Mouse (Mus musculus) adipocyte (in vitro differentiated cells): ENCODE data around the gene Tec.

Experiments used
- DNase-seq: peaks from one replicate; pipeline ENCODE4 v3.0.0-alpha.2; 2016; ENCODE audit warnings: low spot score

Tec gene

DNA sequence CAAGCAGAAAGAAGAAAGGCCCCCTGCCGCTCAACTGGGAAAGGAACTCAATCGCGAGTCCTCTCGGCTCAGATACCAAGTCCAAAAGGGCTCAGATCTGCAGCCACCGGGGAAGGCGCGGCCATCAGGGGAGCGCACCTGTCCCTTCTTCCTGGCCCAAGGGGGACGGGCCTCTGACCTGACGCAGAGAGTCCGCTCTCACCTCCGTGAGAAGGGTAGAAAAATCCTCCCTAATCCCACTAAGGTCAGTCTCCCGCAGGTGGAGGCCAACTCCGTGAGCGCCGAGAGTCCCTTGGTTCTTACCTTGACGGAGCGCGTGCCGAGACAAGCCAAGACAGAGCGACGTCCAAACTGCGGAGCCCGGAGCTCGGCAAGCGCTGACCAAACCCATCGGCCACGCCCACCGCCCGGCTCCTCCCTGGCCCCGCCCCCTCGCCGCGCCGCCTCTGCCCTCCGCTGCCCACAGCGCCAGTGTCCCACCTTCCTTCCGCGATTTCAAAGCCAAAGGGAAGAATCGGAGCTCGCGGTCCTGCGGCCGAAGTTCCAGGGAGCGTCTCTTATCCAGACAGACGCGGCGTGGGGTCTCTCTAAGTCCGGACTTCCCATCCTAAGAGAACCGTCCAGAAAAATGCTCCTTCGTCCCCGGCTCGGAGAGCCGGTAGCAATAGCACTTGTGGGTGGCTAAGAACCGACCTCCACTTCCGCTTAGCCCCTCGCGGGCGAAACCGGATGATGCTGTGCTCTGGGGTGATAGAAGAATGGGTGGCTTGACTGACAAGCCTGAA, at the start of gene Tec:
Gene Tec (minus strand): TSS at position 393 of the 785 bp plus-strand sequence.
- peak; percentile 35 for DNase-seq

DNA sequence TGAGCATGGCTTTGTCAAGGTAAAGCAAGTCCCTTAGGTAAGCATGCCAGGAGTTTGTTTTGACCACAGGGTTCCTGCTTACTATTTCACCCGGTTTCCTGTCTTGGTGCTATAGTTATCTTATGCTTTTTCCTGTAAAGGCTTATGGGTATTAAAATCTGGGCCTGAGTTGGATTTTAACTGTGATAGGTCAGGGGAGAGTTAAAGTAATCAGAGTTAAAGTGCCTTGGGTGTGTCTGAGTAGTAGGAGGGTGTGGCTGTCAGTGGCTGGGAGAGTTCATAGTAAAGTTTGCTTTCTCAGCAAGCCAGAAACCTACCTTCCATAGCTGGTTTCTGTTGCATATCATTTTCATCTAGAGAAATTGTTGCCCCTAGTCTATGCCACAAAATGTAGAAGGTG, 48.6 kb upstream of the Tec start:
- no peak for DNase-seq

DNA sequence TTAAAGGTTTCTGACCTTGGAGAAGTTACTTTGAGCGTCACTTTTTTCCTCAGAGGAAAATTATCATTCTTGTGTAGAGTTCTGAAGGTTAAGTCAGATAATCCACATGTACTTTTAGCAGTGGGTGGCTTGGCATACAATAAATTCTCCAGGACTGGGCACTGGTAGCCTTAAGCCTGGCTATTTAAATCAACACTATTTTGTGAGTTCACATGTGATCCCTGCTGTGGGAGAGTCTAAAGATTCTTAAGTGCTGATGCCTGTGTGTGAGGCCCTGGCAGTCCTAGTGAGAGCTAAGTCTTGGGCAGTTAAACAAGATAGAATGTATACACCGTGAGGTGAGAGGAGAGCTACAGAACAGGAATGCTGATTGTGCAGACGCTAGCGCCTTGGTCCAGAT, 47.8 kb upstream of the Tec start:
- no peak for DNase-seq

DNA sequence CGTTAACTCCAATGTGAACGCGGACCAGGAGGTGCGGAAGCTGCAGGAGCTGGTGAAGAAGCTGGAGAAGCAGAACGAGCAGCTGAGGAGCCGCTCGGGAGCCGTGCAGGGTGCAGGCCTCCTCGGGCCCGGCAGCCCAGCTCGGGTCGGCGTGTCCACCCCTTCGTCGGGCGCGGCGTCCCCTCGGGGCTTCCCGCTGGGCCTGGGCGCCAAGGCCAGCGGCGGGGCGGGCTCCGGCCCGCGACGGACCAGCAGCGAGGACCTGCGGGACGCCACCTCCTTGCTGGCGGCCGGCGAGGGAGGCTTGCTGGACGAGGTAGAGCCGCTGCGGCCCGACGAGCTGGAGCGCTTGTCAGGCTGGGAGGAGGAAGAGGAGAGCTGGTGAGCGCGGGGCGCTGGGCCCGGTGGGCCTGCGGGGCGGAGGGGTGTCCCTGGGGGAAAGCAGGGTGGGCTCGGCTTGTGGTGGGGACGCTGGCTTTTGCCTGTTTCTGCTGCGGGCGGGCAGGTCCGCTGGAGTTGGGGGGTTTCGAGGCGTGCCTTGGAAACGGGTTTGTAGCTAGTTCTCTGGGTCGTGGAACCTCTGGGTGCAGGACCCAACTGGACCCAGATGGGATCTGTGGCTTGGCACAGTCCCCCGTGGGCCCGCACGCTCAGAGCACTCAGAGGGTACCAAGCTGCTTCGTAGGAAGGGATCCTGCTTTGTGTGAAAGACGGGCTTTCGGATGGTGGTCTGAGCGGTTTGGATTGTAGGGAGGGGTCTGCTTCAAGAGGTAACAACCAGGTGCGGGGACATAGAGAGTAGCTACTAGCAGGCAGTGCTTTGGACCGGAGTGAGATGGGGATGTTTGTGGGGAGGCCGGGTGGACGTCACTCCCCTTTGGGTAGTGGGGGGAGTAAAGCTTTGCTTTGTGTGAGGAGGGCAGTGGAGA, 46.6 kb upstream of the Tec start:
- no peak for DNase-seq

DNA sequence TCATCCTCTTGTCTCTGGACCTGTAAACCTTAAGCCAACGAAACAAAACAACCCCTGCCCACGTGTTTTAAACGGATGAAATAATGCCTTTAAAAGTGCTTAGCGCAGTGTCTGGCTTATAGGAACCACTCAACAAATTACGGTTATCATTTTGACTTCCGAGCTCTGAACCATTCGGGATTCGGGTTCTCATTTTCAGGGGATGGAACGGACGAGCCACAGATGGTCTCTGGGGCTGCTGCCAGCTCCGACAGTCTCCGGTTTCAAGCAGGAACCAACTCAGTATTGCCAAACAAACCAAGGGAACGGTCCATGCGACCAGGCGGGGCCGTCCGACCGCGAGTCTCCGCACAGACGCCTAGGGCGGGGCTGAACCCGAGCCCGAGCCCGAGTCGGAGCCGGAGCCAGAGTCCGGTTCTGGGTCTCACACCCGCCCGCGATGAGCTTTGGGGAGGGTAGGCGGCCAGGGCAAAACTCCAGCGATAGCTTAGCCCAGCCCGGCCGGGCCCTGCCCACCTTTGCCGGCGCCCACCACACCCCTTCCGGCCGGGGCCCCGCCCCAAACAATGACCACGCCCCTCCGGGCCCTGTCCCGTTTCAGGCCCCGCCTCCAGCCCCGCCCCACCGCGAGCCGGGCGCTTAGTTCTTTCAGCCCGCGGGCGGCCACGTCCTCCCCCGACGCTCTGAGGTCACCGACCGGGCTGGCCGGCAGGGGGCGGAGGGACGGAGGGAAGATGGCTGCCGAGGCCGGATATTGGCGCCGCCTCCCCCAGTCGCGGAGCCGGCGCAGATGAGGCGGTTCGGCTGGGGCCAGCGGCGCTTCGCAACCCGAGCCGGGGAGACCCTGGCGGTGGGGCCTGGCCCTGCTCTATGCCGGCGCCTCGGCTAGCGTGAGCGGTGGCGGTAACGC, 45.6 kb upstream of the Tec start, which contains the start of gene Slain2:
Gene Slain2 (plus strand): TSS at position 657 of the 910 bp plus-strand sequence.
- peak; percentile 98 for DNase-seq

DNA sequence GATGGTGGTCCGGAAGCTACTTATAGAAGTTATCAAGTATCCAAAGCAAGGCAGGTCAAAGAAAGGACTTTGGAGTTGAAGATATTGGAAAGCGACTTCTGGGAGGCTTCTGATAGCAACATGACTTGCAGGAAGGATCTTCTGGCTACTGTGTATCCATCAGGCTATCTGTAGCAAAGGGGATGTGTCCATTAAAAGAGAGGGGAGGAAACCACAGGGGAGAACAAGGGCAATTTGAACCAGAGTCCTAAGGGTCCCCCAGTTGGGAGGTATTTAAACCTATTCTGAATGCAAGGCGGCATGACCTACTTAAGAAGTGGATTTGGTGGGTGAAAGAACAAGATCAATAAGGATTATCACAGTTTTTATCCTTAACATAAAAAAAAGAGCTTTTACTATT, 43.0 kb upstream of the Tec start:
- no peak for DNase-seq

DNA sequence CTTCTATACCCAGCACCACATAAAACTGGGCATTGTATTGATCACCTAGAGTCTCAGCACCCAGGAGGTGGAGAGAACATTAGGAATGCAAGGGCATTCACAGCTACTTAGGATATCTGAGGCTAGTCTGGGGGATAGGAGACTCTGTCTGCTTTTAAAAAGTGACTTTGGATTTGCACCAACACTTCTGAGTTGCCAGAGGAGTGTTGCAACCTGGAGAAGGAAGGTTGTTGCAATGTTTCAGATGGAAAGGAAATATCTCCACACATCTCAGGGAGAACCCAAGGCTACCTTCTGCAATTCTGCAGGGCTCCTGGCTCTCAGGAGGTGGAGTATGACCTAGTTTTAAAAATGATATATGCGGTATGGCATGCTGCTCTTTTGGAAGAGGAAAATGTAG, 42.1 kb upstream of the Tec start:
- peak; percentile 74 for DNase-seq

DNA sequence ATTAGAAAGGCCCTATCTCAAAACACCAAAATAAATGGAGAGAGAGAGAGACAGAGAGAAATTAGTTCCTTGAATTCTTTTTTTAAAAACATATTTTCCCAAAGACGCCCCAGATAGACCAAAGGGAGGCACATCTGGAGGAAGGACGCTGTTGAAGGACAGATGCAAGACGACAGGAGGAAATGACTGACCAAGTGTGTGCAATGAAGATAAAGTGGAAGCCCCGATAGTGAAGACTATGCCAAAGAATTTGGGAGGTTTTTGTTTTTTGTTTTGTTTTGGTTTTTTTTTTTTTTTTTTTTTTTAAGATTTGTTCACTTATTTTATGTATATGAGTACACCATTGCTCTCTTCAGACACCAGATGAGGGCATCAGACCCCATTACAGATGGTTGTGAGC, 41.1 kb upstream of the Tec start:
- DNase-seq, result no peak

DNA sequence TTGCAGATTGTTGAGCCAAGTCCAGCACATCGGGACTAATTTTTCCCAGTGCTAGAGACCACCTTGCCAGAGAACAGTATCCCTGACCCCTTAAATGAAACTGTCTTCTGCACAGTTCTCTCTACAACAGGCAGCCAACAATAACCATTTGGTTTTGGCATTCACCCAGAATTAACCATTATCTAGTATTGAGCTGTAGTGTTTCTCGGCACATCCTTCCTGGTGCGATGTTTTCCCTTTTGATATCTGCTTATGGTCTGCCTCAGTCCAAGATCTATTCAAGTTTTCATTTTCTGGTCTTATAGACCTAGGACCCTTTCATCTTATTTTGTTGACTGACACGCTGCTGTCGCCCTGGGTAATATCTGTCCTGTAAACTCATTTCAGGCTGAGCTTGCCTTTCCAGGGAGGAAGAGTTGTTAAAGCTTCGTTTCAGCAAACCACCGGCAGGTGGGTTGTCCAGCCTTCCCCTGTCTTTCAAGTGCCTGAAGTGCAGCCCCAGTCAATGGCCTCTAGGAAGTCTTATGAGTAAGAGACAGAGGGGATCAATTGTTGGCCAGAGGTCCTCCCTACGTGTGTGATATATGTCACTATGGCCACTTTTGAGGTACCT, 40.1 kb upstream of the Tec start:
- DNase-seq, result no peak

DNA sequence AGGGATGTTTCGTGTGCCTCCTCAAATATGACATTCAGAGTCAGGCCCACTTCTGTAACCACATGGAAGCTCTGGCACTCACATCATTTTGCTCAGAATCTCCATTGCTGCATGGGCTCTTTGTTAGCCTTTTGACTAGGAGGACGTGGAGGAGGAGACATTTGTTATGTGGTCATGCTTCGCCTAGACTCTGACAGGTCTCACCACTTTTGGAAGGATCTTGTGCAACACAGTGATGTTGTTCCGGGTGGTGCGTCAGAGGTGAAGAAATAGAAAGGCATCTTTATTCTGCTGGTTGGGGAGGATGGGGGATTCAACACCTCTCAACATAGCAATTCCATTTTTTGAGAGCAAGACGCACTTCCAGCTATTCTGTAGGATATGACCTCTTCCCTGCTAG, 39.1 kb upstream of the Tec start:
- DNase-seq, result no peak

DNA sequence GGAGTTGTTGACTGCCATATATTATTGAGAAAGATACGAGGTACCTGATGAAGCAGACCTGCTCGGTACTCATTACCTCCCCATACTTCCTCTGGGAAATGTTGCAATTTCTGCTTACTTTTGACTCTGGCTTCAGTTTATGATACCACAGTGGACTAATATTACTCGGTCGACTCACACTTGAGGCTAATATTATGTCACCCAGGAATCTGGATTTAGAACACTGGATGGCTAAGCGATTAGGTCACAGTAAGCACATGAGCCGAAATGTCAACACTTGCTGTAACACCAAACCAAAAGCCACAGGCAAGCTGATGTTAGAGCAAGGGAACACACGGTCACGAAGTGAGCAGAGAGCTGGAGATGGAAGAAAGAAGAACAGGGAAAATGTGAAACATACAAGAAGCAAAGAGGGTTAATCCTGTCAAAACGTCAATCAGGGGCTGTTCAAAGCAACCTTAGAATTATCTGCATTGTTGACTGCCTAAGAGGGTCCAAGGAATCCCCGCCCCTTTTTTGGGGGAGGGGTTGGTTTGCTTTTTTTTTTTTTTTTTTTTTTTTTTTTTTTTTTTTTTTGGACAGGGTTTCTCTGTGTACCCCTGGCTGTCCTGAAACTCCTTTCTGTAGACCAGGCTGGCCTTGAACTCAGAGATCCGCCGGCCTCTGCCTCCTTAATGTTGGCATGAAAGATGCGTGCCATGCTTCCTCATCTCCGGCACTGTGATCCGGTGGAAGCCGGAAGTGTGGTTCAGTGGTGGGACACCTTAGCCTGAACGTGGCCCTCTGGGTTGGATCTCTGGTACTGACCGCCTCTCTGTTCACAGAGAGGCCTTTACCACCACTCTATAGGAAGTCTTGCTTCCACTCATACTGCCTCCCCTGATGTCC, 36.9 kb upstream of the Tec start:
- peak; percentile 65 for DNase-seq

DNA sequence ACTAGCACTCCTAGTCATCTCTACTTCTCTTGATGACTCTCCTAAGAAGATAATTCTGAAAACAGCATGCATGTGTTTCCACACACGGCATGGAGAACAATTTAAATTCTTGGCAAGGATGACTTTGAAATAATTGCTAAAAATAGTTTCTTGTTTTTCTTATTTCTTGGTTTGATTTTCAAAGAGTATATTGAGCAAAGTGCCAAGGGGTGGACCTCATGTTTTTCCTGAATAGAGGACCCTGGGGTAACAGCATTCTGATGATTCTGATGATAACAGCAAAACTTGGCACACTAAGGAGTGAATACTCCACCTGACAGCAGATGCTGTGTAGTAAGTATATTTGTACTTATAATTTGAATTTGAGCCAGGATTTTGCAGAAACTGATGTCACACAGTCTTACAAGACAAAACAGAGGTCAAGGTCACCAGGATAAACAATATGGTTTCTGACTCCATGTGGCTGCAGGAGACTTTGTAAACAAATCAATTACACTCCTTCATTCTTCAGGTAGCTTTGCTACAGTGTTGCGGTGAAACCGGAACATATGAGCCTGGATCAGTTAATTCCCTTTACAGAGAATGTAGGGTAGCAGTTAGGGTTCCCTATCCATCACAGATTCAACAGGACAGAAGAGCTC, 34.7 kb upstream of the Tec start:
- DNase-seq, result no peak

DNA sequence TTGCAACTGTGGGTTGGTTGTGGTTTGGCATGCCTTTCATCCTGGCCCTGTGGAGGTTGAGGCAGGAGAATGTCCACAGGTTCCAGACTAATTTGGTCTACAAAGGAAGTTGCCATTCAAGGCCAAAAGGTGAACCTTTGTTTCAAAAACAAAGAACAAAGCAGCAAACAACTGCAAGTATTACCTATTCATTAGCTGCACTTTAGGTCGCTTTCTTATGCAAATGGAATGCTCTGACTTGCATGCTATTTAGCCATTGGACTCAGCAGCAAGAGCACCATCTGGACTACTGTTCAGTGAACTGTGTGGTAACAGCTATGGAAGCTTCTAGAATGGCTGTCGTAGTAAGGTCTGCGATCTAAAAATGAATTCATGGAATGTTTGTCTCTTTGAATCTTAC, 34.0 kb upstream of the Tec start:
- DNase-seq, result no peak

DNA sequence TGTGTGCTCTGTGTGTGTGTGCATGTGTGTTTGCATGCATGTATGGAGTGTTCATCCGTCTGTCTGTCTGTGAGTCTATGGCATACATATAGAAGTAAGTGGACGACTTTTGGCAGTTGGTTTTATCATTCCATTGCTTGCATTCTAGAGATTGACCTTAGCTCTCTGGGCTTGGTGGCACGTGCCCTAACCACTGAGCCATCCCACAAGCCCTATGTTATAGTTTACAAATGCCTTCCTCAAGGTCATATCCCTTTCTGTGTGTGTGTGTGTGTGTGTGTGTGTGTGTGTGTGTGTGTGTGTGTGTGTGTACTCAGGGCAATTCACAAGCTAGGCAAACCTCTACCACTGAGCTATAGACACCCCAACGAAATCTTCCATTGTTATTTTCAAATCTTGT, 33.6 kb upstream of the Tec start:
- DNase-seq, result no peak

DNA sequence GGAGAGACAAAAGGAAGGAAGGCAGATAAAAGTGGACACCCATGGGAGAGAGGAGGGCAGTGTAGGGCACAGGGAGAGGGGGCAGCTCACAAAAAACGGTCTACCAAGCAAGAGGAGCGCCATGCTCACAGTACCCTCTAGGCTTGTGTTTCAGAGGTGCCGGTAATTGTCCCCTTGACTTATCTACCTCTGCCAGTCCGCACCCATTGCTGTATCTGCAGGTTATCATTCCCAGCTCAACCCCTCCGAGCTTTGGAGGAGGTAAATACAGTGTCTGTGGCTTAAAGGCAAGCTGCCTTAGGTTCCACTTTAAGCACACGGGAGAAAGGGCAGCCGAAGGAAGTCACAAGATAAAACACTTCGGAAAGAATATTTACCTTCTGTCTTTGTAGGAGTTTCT, 31.0 kb upstream of the Tec start:
- no peak for DNase-seq

DNA sequence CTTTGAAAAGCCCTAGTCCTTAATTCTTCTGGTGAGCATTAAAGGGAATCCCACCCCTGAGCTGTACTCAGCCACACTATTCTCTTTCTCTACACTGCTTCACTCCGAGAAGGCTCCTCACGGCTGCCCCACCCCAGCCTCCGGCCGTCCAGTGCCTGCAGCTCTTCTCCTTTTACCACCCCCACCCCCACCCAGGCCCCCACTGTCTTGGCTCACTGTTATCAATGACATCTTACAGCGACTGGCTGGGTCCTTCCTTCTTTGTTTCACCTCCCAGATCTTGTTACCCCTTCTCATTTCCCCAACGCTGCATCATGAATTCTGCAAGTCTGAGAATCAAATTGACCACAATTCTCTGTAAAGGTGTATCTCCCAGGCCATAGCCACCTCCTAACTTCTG, 29.7 kb upstream of the Tec start:
- DNase-seq, result no peak

DNA sequence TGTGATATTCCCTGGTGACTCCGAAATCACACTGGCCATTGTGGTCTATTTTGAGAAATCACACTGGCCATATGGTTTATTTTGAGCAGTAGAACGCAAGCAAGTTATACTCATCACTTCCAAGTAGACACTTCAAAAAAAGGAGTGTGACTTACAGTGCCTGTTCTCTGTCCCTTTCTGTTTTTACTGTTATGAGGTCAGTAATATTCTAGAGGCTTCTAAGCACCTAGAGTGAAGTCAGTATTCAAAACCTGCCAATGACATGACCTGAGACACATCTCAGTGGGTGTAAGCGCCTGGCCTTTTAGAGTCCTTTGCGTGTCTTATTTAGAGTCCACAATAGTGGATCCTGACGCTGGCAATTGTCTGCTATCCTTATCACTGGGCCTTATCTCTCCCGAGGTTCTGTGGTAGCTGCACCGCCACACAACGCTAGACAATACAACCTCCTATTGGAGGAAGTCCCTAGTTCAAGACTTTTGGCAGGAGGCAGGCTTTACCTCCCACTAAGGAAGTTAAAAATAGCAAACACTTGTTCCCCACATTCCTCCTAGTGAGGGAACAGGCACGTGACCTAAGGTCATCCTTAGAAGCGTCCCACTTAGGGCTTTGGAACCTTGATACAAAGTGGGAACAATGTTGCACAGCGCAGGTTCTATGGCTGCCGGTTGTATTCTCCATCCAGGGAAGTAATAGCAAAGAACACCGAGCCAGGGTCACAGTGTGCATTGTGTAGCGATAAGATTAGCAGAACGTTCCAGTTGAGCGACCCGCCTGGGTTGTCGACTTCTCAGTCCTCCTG, 28.4 kb upstream of the Tec start:
- DNase-seq, result no peak

DNA sequence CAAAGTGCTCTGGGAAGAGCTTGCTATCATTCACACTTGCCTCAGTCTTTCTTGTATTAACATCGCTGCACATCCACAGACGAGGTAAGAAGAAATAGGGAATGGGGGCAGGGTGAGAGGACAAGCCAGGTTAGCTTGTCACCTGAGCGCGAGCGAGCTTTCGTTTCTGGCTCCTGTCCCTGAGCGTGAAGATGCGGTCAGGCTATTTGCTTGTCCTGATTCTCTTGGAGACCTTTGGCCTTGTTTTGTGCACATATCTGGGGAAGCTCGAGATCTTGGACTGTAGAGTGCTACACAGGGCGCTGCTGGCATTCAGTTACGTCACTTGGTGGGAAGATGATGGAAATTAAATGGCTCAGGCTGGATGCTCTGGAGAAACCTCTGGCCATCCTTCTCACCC, 27.0 kb upstream of the Tec start:
- no peak for DNase-seq

DNA sequence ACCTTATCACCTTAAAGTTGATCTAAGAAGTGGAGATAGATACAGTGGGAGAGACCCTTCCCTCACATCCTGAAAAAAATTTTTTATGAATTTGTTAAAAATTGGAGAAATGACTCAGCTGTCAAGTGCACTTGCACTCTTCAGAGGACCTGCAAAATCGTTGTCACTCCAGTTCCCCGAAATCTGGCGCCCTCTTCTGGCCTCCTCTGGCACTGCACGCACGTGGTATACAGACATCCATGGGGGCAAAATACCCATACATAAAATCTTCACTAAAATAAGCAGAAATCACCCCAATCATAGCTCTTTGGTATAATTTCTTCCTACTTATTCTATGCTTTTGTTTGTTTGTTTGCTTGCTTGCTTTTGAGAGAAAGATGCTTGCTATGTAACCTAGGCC, 25.7 kb upstream of the Tec start:
- no peak for DNase-seq
